Mouse (Mus musculus): ENCODE data around the gene Cd244a. TPM values are rescaled to one million over a fixed set of nuclear protein-coding genes. Genes with fewer than 3 reads are reported as not detected.

The Cd244a gene
- polyA plus RNA-seq, 1 experiment: 3.1 TPM

- WGBS: 43% methylated on average over 7 of the region's 7 CpGs
- no peak for DNase-seq
- TF ChIP-seq CTCF (IDR thresholded peaks at IDR 0.05; ENCODE audit: insufficient read depth, low read length) (no peak), POLR2A (IDR thresholded peaks at IDR 0.05; ENCODE audit: borderline replicate concordance, extremely low read depth, low read depth, low read length) (no peak)
These were observed 7.7 kb upstream of the Cd244a start for GRCm38 (mm10) chr1:171551326-171551725.

GRCm38 (mm10) chr1:171552230-171552629, 6.8 kb upstream of the Cd244a start:
- Histone ChIP-seq H3K4me1 (ENCODE audit: control insufficient read depth, insufficient read depth, low read length) (no peaks in the 10 kb centered on the region; the same call in 1 of the 2 replicates), H3K4me3 (replicated peaks; ENCODE audit: extremely low read depth, low read depth, low read length) (no peak overlapping the region)
- TF ChIP-seq CTCF (IDR thresholded peaks at IDR 0.05; ENCODE audit: insufficient read depth, low read length): no peak
- TF ChIP-seq POLR2A (IDR thresholded peaks at IDR 0.05; ENCODE audit: borderline replicate concordance, extremely low read depth, low read depth, low read length): no peak
- WGBS: 70% methylated on average over 2 of the region's 2 CpGs
- no peak for DNase-seq

More at GRCm38 (mm10) chr1:171551326-171551725, 7.7 kb upstream of the Cd244a start:
- H3K4me1 ChIP-seq (ENCODE audit: control insufficient read depth, insufficient read depth, low read length): no peaks in the 10 kb centered on the region; the same call in 1 of the 2 replicates
- no peak overlapping the region for H3K4me3 ChIP-seq (replicated peaks; ENCODE audit: extremely low read depth, low read depth, low read length)

- no peak for TF ChIP-seq POLR2A (IDR thresholded peaks at IDR 0.05; ENCODE audit: borderline replicate concordance, extremely low read depth, low read depth, low read length)
- no peak for TF ChIP-seq CTCF (IDR thresholded peaks at IDR 0.05; ENCODE audit: insufficient read depth, low read length)
- no peak overlapping the region for H3K4me3 ChIP-seq (replicated peaks; ENCODE audit: extremely low read depth, low read depth, low read length)
- H3K4me1 ChIP-seq (ENCODE audit: control insufficient read depth, insufficient read depth, low read length): no peaks in the 10 kb centered on the region; the same call in 1 of the 2 replicates
- WGBS: 73% methylated on average over 11 of the region's 11 CpGs
- no peak for DNase-seq
These were observed 5.3 kb upstream of the Cd244a start for GRCm38 (mm10) chr1:171553359-171554341.

GRCm38 (mm10) chr1:171556366-171556765, 2.6 kb upstream of the Cd244a start:
- H3K4me3 ChIP-seq (replicated peaks; ENCODE audit: extremely low read depth, low read depth, low read length): no peak overlapping the region
- DNase-seq: no peak
- no peak for TF ChIP-seq POLR2A (IDR thresholded peaks at IDR 0.05; ENCODE audit: borderline replicate concordance, extremely low read depth, low read depth, low read length)
- TF ChIP-seq CTCF (IDR thresholded peaks at IDR 0.05; ENCODE audit: insufficient read depth, low read length): no peak
- WGBS: 75% methylated on average over 2 of the region's 2 CpGs
- no peaks in the 10 kb centered on the region; the same call in 1 of the 2 replicates for H3K4me1 ChIP-seq (ENCODE audit: control insufficient read depth, insufficient read depth, low read length)

GRCm38 (mm10) chr1:171558407-171558806, 586 bp upstream of the Cd244a start:
- H3K4me3 ChIP-seq (replicated peaks; ENCODE audit: extremely low read depth, low read depth, low read length): no peak overlapping the region
- H3K4me1 ChIP-seq (ENCODE audit: control insufficient read depth, insufficient read depth, low read length): no peaks in the 10 kb centered on the region; the same call in 1 of the 2 replicates
- 62% methylated on average over 6 of the region's 6 CpGs for WGBS
- no peak for DNase-seq
- TF ChIP-seq CTCF (IDR thresholded peaks at IDR 0.05; ENCODE audit: insufficient read depth, low read length): no peak
- no peak for TF ChIP-seq POLR2A (IDR thresholded peaks at IDR 0.05; ENCODE audit: borderline replicate concordance, extremely low read depth, low read depth, low read length)

- TF ChIP-seq POLR2A (IDR thresholded peaks at IDR 0.05; ENCODE audit: borderline replicate concordance, extremely low read depth, low read depth, low read length) (no peak), CTCF (IDR thresholded peaks at IDR 0.05; ENCODE audit: insufficient read depth, low read length) (no peak)
- no peak overlapping the region for H3K4me3 ChIP-seq (replicated peaks; ENCODE audit: extremely low read depth, low read depth, low read length)
- WGBS: 62% methylated on average over 2 of the region's 2 CpGs
These were observed 1.3 kb downstream of the Cd244a start for GRCm38 (mm10) chr1:171560262-171560661.

GRCm38 (mm10) chr1:171561200-171561599, 2.2 kb downstream of the Cd244a start:
- H3K4me3 ChIP-seq (replicated peaks; ENCODE audit: extremely low read depth, low read depth, low read length): no peak overlapping the region
- H3K4me1 ChIP-seq (ENCODE audit: control insufficient read depth, insufficient read depth, low read length): no peaks in the 10 kb centered on the region
- TF ChIP-seq CTCF (IDR thresholded peaks at IDR 0.05; ENCODE audit: insufficient read depth, low read length) (no peak), POLR2A (IDR thresholded peaks at IDR 0.05; ENCODE audit: borderline replicate concordance, extremely low read depth, low read depth, low read length) (no peak)
- DNase-seq: no peak
- WGBS: 83% methylated on average over 1 of the region's 1 CpGs

More at GRCm38 (mm10) chr1:171560262-171560661, 1.3 kb downstream of the Cd244a start:
- no peaks in the 10 kb centered on the region for H3K4me1 ChIP-seq (ENCODE audit: control insufficient read depth, insufficient read depth, low read length)
- DNase-seq: no peak

GRCm38 (mm10) chr1:171561639-171562225, 2.7 kb downstream of the Cd244a start:
- no peak for DNase-seq
- no peak overlapping the region for H3K4me3 ChIP-seq (replicated peaks; ENCODE audit: extremely low read depth, low read depth, low read length)
- H3K4me1 ChIP-seq (ENCODE audit: control insufficient read depth, insufficient read depth, low read length): no peaks in the 10 kb centered on the region
- TF ChIP-seq POLR2A (IDR thresholded peaks at IDR 0.05; ENCODE audit: borderline replicate concordance, extremely low read depth, low read depth, low read length): no peak
- WGBS: 50% methylated on average over 9 of the region's 11 CpGs

- no peaks in the 10 kb centered on the region for H3K4me1 ChIP-seq (ENCODE audit: control insufficient read depth, insufficient read depth, low read length)
- WGBS: 53% methylated on average over 2 of the region's 2 CpGs
- H3K4me3 ChIP-seq (replicated peaks; ENCODE audit: extremely low read depth, low read depth, low read length): no peak overlapping the region
- no peak for DNase-seq
- TF ChIP-seq CTCF (IDR thresholded peaks at IDR 0.05; ENCODE audit: insufficient read depth, low read length) (no peak), POLR2A (IDR thresholded peaks at IDR 0.05; ENCODE audit: borderline replicate concordance, extremely low read depth, low read depth, low read length) (no peak)
These were observed 4.0 kb downstream of the Cd244a start for GRCm38 (mm10) chr1:171563042-171563441.

Data from lung, adult 2 months (tissue).